Mouse (Mus musculus) right cerebral cortex, postnatal 10 days (tissue): ENCODE data around the gene Ccdc88a.
"Not testable (repeated sequence)": the region's sequence is repeated elsewhere in the genome, so short reads cannot be mapped to it uniquely, and the experiment has no call there.

Source experiments
- DNase-seq, 2 experiments: peaks; one replicate each; pipeline ENCODE4 v3.0.0; 2021; ENCODE audit warnings: low spot score in 2 of 2

Gene Ccdc88a

GRCm38 (mm10) chr11:29448741-29449140 lies 75.3 kb downstream of the Ccdc88a start:
- no peak for DNase-seq

- DNase-seq, result no peak
These were observed 101.2 kb downstream of the Ccdc88a start for GRCm38 (mm10) chr11:29474676-29475075.

- no peak for DNase-seq
These were observed 119.7 kb downstream of the Ccdc88a start for GRCm38 (mm10) chr11:29493135-29493534.

GRCm38 (mm10) chr11:29496962-29497361 lies 123.5 kb downstream of the Ccdc88a start:
- no peak for DNase-seq

- DNase-seq, result no peak
These were observed 130.8 kb downstream of the Ccdc88a start for GRCm38 (mm10) chr11:29503948-29504893.

- no peak for DNase-seq
These were observed 131.6 kb downstream of the Ccdc88a start for GRCm38 (mm10) chr11:29504899-29505625.

- no peak for DNase-seq
These were observed 136.0 kb downstream of the Ccdc88a start for GRCm38 (mm10) chr11:29509421-29509820.

GRCm38 (mm10) chr11:29512818-29513535 lies 139.5 kb downstream of the Ccdc88a start:
- no peak for DNase-seq

GRCm38 (mm10) chr11:29514325-29514681 lies 140.8 kb downstream of the Ccdc88a start:
- no peak for DNase-seq

GRCm38 (mm10) chr11:29514682-29515412 lies 141.4 kb downstream of the Ccdc88a start, which contains the start of gene Prorsd1:
TSS of gene Prorsd1 (minus strand) at chr11:29515033.
- peak; percentile 87 for DNase-seq

GRCm38 (mm10) chr11:29525988-29526794 lies 152.7 kb downstream of the Ccdc88a start, which contains the start of gene Mtif2:
TSS of gene Mtif2 (plus strand) at chr11:29526408.
- DNase-seq, result peak; percentile 89 to 90

GRCm38 (mm10) chr11:29538201-29538600 lies 164.7 kb downstream of the Ccdc88a start:
- DNase-seq, result no peak

- no peak for DNase-seq
These were observed 170.9 kb downstream of the Ccdc88a start for GRCm38 (mm10) chr11:29544225-29544945.

GRCm38 (mm10) chr11:29545150-29545752 lies 171.8 kb downstream of the Ccdc88a start:
- not testable (repeated sequence) for DNase-seq

- not testable (repeated sequence) for DNase-seq
These were observed 172.8 kb downstream of the Ccdc88a start for GRCm38 (mm10) chr11:29546297-29546696.

GRCm38 (mm10) chr11:29546762-29547161 lies 173.3 kb downstream of the Ccdc88a start:
- DNase-seq, result no peak

GRCm38 (mm10) chr11:29547249-29547751 lies 173.8 kb downstream of the Ccdc88a start:
- peak in 1 of 2 experiments; percentile 47 for DNase-seq

- DNase-seq, result peak; percentile 94
These were observed 174.5 kb downstream of the Ccdc88a start, which contains the start of the genes Clhc1 and Rps27a for GRCm38 (mm10) chr11:29547752-29548503. TSS of gene Clhc1 (plus strand) at chr11:29547950. TSS of gene Rps27a (minus strand) at chr11:29548109.
